Mouse (Mus musculus): Measurements from ENCODE around the gene Kirrel3.

DNA sequence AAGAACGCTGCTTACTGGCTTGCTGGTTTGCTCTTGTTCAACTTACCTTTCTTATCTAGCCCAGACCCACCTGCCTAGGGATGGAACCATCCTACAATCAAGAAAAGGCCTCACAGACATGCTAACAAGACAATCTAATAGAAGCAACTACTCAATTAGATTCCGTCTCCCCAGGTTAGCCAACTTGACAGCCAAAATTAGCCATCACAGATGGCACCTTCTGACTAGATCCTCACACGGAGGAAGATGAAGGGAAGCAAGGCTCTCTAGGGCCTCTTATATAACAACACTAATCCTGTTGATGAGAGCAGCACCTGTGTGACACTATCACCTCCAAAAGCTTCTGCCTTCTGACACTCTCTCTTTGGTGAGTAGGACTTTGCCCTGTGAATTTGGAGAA lies 321.2 kb downstream of the Kirrel3 start:
- TF ChIP-seq CTCF (IDR thresholded peaks at IDR 0.05; ENCODE audit: low read depth, low read length) (no peak), POLR2A (IDR thresholded peaks at IDR 0.05; ENCODE audit: borderline replicate concordance, low read depth, low read length) (no peak)
